Mouse (Mus musculus) CD4-positive, CD25-positive, alpha-beta regulatory T cell, adult 4 months (primary cell): ENCODE data around the gene Ap1s2. TPM values are rescaled to one million over a fixed set of nuclear protein-coding genes. Genes with fewer than 3 reads are reported as not detected.

Experiments
- ATAC-seq: one replicate; pipeline ENCODE4 v1.8.0; 2017
- polyA plus RNA-seq, 2 experiments: library from polyadenylated mRNA; unstranded; fragments of 100-300 nt; shearing (Covaris generic); gene quantifications; one replicate each; pipeline ENCODE4 v1.2.1; 2017

The Ap1s2 gene
- polyA plus RNA-seq, 2 experiments from 2014 or later, result 15.3 to 22.9 TPM

- ATAC-seq, result no peak
Observed at GRCm38 (mm10) chrX:163981092-163981491, 72.3 kb downstream of the Ap1s2 start.

- no peak for ATAC-seq
Observed at GRCm38 (mm10) chrX:163981500-163981899, 72.7 kb downstream of the Ap1s2 start.

- ATAC-seq, result no peak
Observed at GRCm38 (mm10) chrX:163982129-163982528, 73.3 kb downstream of the Ap1s2 start.

Other genes starting within 250 kb of the Ap1s2 start
- gene Rnf138rt1, start 147.7 kb upstream of the Ap1s2 start, polyA plus RNA-seq, result not detected
- 10 to 100 TPM; 39.8 to 45.1 TPM for gene Zrsr2, start 49.6 kb downstream of the Ap1s2 start, polyA plus RNA-seq
- gene Car5b, start 119.0 kb downstream of the Ap1s2 start, polyA plus RNA-seq, result 1 to 10 TPM; 2.5 to 2.9 TPM
- 1 to 10 TPM; 1.4 to 2.1 TPM for gene Siah1b, start 167.5 kb downstream of the Ap1s2 start, polyA plus RNA-seq
- gene Cltrn, start 179.8 kb downstream of the Ap1s2 start, polyA plus RNA-seq, result not detected
- not detected for gene Ace2, start 230.3 kb downstream of the Ap1s2 start, polyA plus RNA-seq